Mouse (Mus musculus) retina, postnatal 1 day (tissue): ENCODE measurements around the gene Cacng3.

Source experiments
- DNase-seq: peaks from one replicate; pipeline ENCODE4 v3.0.0-alpha.2; 2012

Cacng3 gene

DNA sequence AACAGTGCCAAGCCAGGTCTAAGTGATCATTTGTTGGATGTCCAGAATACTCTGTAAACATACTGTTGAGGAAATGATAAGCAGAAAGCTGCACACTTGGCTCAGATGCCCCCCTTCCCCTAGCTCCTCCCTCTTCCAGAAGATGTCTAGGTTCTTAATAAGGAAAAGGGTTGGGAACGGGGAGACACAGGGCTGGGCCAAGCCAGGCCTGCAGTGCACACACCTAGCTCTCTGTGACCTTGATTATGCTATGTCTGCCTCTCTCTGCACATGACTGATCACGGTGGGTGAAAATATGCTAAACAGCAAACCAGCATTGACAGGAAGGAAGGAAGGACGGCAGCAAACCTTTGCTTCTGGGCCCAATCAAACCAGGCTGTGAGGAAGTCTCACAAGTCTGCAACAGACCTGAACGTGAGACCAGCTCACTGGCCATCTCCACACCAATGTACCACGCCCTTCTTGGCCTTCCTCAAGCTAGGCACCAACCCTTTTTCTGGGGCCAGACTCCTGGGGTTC is 53.1 kb downstream of the Cacng3 start:
- DNase-seq: no peak

DNA sequence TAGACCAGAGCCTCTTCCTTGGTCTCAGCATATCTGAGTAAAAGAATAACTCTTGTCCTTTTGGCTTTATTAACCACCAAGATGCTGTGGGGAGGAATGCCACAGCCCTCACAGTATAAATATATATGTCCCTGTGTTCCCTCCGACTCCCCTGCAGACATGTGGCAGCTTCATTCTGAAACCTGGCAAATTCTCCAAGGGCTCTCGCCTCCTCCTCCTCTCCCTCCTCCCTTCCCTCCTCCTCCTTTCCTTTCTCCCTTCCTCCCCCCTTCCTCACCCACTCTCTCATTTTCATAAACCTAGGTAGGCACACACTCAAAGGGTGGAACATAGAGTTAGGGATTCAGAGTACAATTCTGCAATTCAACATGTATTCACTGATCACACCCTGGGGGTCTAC is 56.1 kb downstream of the Cacng3 start:
- DNase-seq: no peak

DNA sequence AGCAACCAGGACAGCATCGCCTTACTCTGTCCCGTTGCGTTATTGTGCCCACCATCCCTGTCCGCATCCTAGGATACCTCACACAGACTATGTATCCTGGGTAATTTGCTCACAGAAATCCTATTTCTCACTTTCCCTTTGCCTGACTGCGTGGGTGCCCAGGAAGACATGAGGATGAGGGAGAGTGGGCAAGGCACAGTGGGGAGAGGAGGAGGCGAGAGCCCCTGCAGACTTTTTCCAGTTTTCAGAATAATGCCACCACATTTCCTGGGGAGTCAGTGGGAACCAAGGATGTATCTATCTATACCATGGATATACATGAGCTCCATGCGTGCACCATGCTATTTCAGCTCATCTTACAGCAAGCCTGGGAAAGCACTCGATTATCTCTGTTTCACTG is 57.9 kb downstream of the Cacng3 start:
- DNase-seq: no peak

DNA sequence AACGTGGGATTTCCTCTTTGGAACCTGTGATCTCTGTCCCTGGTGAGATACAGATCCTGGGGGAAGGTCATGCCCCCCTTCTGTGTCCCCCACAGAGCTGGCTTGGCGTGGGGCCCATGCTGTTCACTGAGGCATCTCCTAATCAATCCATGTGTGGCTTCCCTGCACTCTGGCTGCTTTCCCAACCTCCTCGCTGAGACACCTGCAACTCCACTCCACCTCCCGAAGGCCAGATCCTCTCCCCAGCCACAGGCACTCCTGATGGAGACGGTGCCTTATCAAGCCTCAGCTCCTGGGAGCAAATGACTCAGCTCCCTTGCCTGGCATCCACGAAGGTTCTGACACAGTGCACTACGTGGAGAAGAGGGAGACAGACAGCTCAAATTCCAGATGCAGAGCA is 58.6 kb downstream of the Cacng3 start:
- peak; percentile 69 for DNase-seq

DNA sequence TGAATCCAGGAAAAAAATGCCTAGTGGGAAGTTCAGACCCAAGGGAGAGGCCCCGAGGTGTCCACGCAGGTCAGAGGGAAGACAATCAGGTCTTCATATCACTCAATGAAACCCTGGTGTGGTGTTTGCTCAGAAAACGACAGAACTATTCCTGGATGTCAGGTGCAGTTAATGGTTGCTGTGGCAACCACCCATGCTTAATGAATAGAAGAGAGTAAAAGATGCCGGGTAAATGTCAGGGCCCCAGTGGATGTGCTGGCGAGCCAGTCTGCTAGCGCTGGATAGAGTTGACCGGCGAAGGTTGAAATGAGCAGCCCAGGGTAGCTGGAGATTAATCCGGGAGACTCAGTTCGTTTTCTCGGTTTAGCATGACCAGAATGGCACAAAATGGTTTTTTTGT is 65.0 kb downstream of the Cacng3 start:
- no peak for DNase-seq

DNA sequence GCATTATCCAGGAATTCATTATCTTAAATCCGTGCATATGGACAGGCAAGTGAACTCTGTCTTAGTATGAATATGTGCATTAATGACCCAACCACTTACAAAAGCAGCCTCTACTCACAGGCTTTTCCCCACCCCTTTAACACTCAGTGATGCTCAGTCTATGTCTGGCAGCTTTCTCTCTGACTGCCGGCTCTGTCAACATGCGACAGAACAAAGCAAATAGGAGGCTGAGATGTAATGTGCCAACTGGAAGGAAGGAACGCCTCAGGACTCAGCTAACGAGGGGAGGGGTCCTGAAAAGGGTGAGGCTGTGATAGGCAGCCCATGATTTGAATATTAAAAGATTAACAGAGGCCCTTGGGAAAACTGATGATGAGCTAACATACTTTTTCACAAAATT is 68.2 kb downstream of the Cacng3 start:
- peak; percentile 48 for DNase-seq

DNA sequence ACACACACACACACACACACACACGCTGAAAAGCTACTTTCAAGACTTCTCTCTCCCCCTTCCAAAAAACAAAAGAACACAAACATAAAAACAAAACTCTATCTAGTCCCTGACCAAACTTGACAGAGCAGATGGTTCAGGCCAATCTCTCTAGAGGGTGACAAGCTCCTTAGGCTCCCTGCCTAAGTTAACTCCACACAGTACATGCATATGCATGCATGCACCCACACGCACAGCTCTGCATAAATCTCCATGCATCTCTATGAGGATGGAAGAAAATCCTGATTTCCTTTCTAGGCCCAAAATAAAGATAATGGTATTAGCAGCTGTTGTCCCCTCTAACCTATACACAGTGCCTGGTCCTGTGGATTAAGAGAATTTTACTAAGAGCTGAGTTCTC is 70.4 kb downstream of the Cacng3 start:
- DNase-seq: no peak

DNA sequence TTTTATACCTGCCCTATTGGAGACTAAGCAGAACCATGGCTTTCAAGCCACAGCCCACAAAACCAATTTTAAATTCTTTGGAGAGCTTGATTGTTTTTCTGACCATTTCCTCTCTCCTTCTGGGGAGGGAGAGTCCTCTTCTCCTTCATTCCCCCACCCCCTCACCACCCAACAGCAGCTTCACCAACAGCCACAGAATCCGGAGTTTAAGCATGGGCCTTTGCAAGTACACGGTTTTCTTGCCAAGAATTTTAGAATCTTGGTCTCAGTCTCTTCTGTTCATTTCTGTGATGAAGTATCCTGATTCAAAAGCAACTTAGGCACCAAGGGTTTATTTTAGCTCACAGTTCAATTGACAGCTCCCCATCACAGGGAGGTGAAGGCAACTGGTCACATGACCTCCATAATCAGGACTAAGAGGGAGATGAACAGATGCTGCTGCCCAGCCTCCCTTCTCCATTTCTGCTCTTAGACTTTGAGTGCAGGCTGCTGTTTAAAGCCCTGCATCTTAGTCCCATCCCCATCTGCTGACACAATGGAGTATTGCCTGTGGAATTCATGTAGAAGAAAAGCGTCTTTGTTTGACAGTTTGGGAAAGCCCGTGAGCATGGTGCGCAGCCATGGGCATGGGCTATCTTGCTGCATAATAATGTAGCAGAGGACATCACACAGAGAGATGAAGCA is 85.8 kb downstream of the Cacng3 start:
- peak; percentile 31 for DNase-seq

DNA sequence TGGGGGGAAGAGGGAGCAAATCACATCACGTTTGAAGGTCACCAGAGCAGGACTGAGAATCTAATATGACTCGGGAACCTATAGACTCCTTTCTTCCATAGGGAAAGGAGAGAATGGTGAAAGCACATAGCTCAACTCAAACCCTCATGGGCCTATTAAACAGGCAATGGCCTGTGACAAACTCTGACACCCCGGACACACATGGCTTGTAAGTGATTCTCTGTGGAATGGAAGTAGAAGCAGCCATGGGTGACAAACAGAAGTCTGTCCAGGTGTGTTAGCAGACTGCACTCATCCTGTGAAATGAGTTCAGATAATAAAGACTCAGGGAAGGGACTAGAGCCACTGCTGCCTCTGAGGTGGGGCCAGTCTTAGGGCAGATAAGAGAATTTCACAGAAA is 88.4 kb downstream of the Cacng3 start:
- no peak for DNase-seq

DNA sequence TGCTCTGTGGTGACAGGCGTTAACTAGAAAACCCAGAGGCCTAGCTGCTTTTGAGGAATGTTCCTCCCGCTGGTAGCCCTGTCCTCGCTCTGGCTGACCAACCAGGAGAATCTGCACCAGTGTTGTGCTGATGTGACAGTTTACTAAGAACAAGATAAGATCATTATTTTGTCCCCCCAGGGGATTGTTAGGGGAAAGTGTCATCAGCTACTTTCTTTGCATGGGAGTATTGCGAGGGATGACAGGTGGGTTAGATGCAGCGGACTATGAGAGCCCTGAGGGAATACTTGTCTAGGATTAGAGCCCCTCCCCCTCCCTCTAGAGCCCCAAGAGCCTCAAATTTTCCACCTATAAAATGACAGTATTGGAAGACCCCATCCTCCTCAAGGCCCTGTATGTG is 94.2 kb downstream of the Cacng3 start:
- DNase-seq: peak; percentile 77

DNA sequence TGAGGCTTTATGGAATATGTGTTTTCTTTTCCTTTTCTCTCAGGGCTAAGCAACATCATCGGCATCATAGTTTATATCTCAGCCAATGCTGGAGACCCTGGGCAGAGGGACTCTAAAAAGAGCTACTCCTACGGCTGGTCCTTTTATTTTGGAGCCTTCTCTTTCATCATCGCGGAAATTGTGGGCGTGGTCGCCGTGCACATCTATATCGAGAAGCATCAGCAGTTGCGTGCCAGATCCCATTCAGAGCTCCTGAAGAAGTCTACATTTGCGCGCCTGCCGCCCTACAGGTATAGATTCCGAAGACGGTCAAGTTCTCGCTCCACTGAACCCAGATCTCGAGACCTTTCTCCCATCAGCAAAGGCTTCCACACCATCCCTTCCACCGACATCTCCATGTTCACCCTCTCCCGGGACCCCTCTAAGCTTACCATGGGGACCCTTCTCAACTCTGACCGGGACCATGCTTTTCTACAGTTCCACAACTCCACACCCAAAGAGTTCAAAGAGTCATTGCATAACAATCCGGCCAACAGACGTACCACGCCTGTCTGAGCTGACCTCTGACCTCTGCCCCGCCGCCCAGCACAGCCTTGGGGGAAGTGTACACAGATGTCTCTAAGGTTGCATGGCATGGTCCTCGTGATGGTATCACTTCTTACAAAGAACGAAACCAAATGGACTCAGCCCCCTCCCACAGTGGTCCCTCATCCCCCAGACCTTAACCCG is 98.2 kb downstream of the Cacng3 start:
- no peak for DNase-seq

DNA sequence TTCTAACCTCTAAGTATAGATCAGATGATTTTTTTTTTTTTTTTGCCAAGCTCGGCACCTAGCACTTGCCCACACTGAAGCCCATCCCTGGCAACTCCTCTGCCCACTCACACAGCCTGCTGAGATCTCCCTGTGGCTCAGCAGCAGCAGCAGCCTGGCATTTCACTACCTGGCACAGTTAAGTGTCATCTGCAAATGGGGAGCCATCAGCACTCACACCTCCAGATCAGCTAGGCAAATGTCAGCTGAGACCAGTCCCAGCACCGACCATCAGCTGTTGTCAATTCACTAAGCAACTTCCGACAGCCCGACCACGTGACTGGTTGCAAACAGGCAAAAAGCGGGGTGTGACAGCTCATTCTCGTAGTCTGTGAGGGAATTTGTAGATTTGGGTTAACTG is 109.3 kb downstream of the Cacng3 start:
- no peak for DNase-seq

DNA sequence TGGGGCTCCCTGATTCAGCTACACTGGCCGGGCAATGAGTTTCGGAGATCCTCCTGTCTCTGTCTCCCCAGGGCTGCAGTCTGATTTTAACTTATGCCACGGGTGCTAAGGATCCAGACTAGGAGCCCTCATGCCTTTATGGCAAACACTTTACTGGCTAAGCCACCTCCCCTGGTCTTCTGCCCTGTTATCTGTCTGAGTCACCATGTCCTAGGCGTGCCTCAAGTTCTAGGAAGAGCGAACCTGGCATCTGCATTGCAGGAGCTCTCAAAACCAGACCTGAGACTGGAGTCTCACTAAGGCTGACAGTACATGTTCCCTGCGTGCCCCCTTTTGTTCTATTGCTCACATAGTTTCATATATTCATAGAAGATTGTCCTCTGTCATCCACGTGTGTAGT is 119.6 kb downstream of the Cacng3 start:
- no peak for DNase-seq

DNA sequence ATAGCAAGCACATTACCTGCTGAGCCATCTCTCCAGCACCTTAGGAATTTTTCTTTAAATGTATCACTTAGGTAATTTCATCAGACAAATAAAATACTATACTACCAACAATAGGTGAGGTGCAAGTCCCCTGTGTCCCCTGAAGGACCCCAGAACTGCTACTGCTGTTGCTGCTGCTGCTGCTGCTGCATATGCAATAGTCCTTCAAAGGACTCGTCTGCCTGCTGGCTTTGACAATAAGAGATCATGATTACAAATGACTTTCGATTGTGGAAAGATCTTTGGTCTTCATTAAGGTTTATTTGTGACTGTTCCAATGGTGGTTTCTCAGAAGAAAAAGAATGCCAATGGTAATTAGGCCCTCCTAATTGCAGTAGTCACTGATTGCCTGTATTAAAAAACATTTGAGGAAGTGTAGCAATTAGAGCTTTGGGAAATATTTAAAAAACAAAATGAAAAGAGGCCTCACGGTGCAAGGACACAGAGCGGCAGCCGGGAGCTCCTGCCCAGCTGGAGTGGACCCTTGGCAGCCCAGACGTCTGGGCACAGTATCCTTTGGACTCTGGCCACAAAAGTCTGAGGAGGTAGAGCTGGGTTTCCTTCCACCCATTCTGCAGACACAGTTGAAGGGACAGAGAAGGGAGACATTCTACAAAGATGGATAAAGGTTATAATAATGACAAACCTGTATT is 123.5 kb downstream of the Cacng3 start:
- no peak for DNase-seq

DNA sequence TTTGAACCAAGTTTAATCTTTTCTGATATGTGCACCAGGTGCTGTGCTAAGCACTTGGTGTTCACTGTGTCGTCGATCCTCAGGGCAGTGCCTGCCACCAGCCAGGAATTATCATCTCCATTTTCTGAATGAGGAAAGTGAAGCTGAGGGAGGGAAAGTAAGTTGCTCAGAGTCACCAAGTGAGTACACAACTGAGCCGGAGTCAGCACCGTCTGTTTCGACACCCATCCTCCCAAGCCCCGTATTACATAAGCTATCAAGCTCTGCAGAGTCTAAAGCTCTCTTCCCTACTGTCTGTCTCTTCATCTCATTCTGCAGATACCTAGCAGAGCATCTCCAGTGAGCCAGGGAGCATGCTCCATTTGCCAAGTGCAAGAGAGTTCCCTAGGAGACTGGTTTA is 124.8 kb downstream of the Cacng3 start:
- no peak for DNase-seq

DNA sequence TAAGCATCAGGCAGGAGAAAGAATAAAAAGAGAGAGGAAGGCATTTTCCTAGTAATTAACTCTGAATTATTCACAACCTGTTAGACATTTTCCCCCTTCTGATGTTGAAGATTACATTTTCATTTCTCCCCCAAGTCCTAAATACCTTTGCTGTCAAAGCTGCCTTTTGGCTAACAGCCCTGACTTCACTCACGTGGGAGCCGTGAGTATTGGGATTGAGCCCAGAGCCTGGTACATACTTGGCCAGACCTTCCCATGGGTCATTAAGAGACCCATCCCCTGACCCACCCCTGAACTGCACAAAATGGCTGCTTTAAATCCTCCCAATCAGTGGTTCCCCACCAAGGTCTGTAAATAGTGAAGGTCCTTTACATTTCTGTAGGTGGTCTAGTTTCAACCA is 130.5 kb downstream of the Cacng3 start:
- DNase-seq: no peak

DNA sequence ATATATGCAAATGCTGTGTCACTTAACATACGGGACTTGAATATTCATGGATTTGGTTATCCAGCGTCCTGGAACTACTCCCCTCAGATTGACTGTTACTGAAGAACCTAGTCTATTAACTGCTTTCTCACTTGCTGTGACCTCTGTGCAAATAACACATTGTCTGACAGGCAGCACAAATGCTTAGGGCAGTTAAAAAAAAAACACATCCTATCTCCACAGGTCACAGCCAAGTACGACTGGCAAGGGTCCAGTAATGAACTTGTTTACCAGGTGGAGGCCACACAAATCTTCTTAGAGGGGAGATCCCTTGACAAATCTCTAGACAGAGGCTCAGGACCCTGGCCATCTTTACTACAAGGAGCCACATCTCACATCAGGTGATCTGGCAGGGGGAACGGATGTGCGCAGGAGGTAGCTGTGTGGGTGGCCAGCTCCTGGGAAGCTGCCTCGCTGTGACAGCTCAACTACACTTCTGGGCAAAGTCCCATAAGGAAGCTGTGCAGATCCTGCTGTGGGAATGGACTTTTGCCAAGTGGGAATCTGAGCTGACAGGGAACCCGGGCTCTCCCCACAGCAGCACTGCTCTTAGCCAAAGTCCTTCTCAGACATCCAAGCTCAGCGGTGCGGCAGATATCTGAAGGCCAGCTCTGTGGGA is 133.7 kb downstream of the Cacng3 start:
- peak; percentile 50 for DNase-seq

DNA sequence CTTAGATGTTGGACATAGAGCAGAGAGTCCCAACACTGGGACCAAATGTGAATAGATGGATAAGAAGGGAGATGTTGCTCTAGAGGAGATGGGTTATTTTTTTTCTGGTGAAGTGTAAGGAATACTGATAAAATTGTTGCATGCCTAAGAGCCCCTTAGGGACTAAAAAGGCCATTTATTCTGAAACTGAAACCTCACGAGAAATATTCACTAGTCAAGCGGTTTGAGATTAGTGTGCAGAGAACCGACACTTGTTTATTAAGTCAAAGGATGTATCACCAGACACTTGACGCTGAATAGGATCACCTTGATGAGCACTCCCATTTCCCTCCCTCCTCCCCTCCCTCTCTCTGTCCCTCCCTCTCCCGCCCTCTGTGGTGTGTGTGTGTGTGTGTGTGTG is 136.2 kb downstream of the Cacng3 start:
- no peak for DNase-seq

DNA sequence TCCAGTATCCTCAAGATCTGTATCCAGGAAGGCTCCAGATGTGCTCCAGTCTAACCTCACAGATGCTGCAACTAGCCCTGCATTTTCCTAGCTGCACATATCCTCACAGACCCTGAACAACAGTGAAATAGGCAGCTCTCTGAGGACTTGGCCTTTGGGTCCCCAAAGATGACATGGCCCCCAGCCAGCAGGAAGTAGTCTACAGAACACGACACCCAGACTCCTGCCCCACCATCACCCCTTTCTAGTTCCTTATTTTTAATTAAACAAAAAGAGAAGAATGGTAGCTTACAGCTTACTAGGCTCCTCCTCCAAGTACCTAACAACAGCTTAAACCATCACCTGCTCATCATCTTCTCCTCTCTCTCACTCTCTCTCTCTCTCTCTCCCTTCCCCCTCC is 143.4 kb downstream of the Cacng3 start:
- DNase-seq: no peak

DNA sequence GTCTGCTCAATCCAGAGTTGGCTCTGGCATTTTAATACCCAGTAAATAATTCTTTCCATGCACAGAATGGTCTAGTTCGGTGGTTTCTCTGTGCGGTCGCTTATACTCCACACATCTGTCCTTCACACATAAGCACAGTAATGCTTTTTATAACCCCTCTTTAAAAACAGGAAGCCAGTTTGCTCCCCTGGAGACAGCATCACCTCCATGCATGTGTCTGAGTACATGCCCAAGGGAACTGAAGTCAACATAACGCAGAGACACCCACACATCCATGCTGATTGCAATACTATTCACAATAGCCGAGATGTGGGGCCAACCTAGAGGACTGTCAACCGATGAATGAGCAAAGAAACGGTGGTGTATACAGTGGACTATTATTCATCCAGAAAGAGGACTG is 147.3 kb downstream of the Cacng3 start:
- no peak for DNase-seq
